Mouse (Mus musculus): ENCODE results near the gene Eif4h.

DNA sequence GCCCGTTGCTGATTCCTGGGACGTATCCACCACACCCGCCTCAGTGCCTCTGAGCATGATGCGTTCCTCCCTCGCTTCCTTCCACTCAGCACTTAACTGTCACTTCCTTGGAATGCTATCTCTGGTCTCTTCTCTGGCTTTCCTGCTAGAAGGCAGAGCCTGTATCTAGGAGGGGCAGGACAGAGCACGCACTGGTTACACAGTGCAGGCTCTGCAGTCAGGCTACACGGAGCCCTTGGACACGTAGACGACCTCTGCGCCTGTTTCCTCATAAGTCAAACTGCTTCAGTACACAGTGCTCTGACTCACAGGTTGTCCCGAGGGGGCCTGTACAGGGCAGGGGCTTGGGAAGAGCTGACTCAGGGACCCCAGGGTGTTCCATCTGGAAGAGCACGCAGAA lies 40.9 kb upstream of the Eif4h start:
- TF ChIP-seq CTCF (IDR thresholded peaks at IDR 0.05; ENCODE audit: low read depth): no peak
- TF ChIP-seq EP300 (IDR thresholded peaks at IDR 0.05; ENCODE audit: low read depth): no peak
